Mouse (Mus musculus) frontal cortex, adult 2 months (tissue): ENCODE measurements around the gene Wfdc5. TPM values are rescaled to one million over a fixed set of nuclear protein-coding genes. Genes with fewer than 3 reads are reported as not detected.

Experiments
- DNase-seq, 2 experiments: peaks; one replicate each; pipeline ENCODE4 v3.0.0; 2022; ENCODE audit warnings: low spot score in 1 of 2; ENCODE audit errors: extremely low spot score in 1 of 2
- polyA plus RNA-seq: library from polyadenylated mRNA; depleted of rRNA; stranded (reverse); fragments of >200 nt; gene quantifications from 2 replicates; pipeline ENCODE4 v1.2.3, GENCODE M21; 2012

The Wfdc5 gene
- polyA plus RNA-seq, 1 experiment, result not detected

- no peak for DNase-seq
Measured at GRCm38 (mm10) chr2:164175850-164176249, 6.7 kb downstream of the Wfdc5 start.

GRCm38 (mm10) chr2:164174649-164175395, 7.7 kb downstream of the Wfdc5 start:
- DNase-seq, result peak; percentile 88 to 89

- no peak for DNase-seq
Measured at GRCm38 (mm10) chr2:164173394-164173793, 9.1 kb downstream of the Wfdc5 start.

GRCm38 (mm10) chr2:164170902-164171301, 11.6 kb downstream of the Wfdc5 start, which contains the start of gene Kcns1:
TSS of gene Kcns1 (minus strand) at chr2:164171113.
- DNase-seq, result no peak

- no peak for DNase-seq
Measured at GRCm38 (mm10) chr2:164170326-164170725, 12.2 kb downstream of the Wfdc5 start.

- DNase-seq, result no peak
Measured at GRCm38 (mm10) chr2:164168571-164168946, 14.0 kb downstream of the Wfdc5 start.

GRCm38 (mm10) chr2:164167752-164168570, 14.6 kb downstream of the Wfdc5 start:
- DNase-seq, result no peak

GRCm38 (mm10) chr2:164164941-164165340, 17.6 kb downstream of the Wfdc5 start:
- no peak for DNase-seq

- no peak for DNase-seq
Measured at GRCm38 (mm10) chr2:164161515-164162055, 21.0 kb downstream of the Wfdc5 start.

GRCm38 (mm10) chr2:164158838-164159237, 23.7 kb downstream of the Wfdc5 start:
- no peak for DNase-seq

GRCm38 (mm10) chr2:164156158-164156557, 26.4 kb downstream of the Wfdc5 start:
- no peak for DNase-seq

GRCm38 (mm10) chr2:164154007-164154406, 28.5 kb downstream of the Wfdc5 start:
- no peak for DNase-seq

- DNase-seq, result no peak
Measured at GRCm38 (mm10) chr2:164152341-164152740, 30.2 kb downstream of the Wfdc5 start.

- no peak for DNase-seq
Measured at GRCm38 (mm10) chr2:164150086-164150760, 32.3 kb downstream of the Wfdc5 start.

GRCm38 (mm10) chr2:164146556-164146955, 36.0 kb downstream of the Wfdc5 start:
- DNase-seq, result peak in 1 of 2 experiments; percentile 50

GRCm38 (mm10) chr2:164144541-164144940, 38.0 kb downstream of the Wfdc5 start:
- DNase-seq, result no peak

- DNase-seq, result no peak
Measured at GRCm38 (mm10) chr2:164144025-164144424, 38.5 kb downstream of the Wfdc5 start.

GRCm38 (mm10) chr2:164142021-164142420, 40.5 kb downstream of the Wfdc5 start:
- DNase-seq, result peak in 1 of 2 experiments; percentile 68

GRCm38 (mm10) chr2:164137754-164138153, 44.8 kb downstream of the Wfdc5 start:
- peak; percentile 36 to 51 for DNase-seq

- DNase-seq, result no peak
Measured at GRCm38 (mm10) chr2:164136393-164136792, 46.1 kb downstream of the Wfdc5 start.

- no peak for DNase-seq
Measured at GRCm38 (mm10) chr2:164135367-164135766, 47.2 kb downstream of the Wfdc5 start.
